Mouse (Mus musculus): ENCODE measurements around the gene Zbtb2. TPM values are rescaled to one million over a fixed set of nuclear protein-coding genes. Genes with fewer than 3 reads are reported as not detected.
"Not testable (repeated sequence)": the region's sequence is repeated elsewhere in the genome, so short reads cannot be mapped to it uniquely, and the experiment has no call there.

Zbtb2 gene
- total RNA-seq (2012; rRNA removed) (8.6 and 10.0 TPM in 2 replicates), polyA plus RNA-seq (2012; ENCODE audit: insufficient read depth in 1 of 2, insufficient read length in 2 of 2, low read depth in 1 of 2, low replicate concordance in 2 of 2, missing spikeins in 1 of 2) (10 to 100 TPM in 1 of 2 experiments, not detected in 1; 12.7 TPM)

- TF ChIP-seq MXI1 (IDR thresholded peaks at IDR 0.05; ENCODE audit: low read depth, low read length): peak; percentile 73
- TF ChIP-seq ZNF384 (IDR thresholded peaks at IDR 0.05; ENCODE audit: low read depth, low read length): no peak
- 0 out of 4 replicates have a peak, but pooled peaks of 1 of the 2 experiments have one; percentile 15 for TF ChIP-seq POLR2A (IDR thresholded peaks at IDR 0.05; ENCODE audit: control insufficient read depth in 1 of 2, insufficient read depth in 1 of 2, low read depth in 1 of 2, low read length in 2 of 2, poor library complexity in 1 of 2)
- peak; percentile 82 for TF ChIP-seq USF1 (IDR thresholded peaks at IDR 0.05; ENCODE audit: low read depth, low read length)
- 0 out of 2 replicates have a peak, but pooled peaks have one; percentile 17 for TF ChIP-seq NELFE (IDR thresholded peaks at IDR 0.05; ENCODE audit: low read depth, low read length)
- TF ChIP-seq TCF12 (IDR thresholded peaks at IDR 0.05; ENCODE audit: low read depth, low read length): no peak
- Histone ChIP-seq H3K9me3 (replicated peaks; ENCODE audit: insufficient read depth, low read length) (no peaks in the 10 kb centered on the region), H3K9ac (ENCODE audit: control insufficient read depth, low read depth, low read length, poor library complexity, severe bottlenecking) (peak within 1 kb of the TSS; percentile 98), H3K36me3 (ENCODE audit: control insufficient read depth in 1 of 2, insufficient read depth in 2 of 2, low read length in 2 of 2) (peaks cover 2 to 37% of the 10 kb centered on the region in 2 experiments), H3K4me1 (ENCODE audit: control insufficient read depth in 1 of 2, insufficient read depth in 2 of 2, low read length in 2 of 2) (peaks cover 29 to 32% of the 10 kb centered on the region in 2 experiments), H3K79me2 (ENCODE audit: control insufficient read depth, insufficient read depth, low read length, poor library complexity) (peaks cover 63% of the 10 kb centered on the region), H3K27me3 (ENCODE audit: control insufficient read depth in 1 of 2, insufficient read depth in 2 of 2, low read length in 2 of 2) (no peaks in the 10 kb centered on the region), H3K4me3 (ENCODE audit: control insufficient read depth in 1 of 2, insufficient read depth in 1 of 2, low read depth in 2 of 2, low read length in 2 of 2) (peak within 1 kb of the TSS; percentile 85 to 99), H3K27ac (ENCODE audit: control insufficient read depth, low read depth, low read length) (peak within 1 kb of the TSS; percentile 93)
- DNase-seq (ENCODE audit: low read depth, low spot score): peak; percentile 67
Measured at GRCm38 (mm10) chr10:4387701-4388383, at the start of gene Zbtb2. TSS of gene Zbtb2 (minus strand) at chr10:4388108.

GRCm38 (mm10) chr10:4435416-4435815, 47.5 kb upstream of the Zbtb2 start:
- no peaks in the 10 kb centered on the region for H3K9me3 ChIP-seq (replicated peaks; ENCODE audit: insufficient read depth, low read length)

GRCm38 (mm10) chr10:4433871-4434270, 46.0 kb upstream of the Zbtb2 start:
- Histone ChIP-seq H3K4me1 (ENCODE audit: control insufficient read depth in 1 of 2, insufficient read depth in 2 of 2, low read length in 2 of 2) (peaks cover 5 to 23% of the 10 kb centered on the region in 2 experiments; a peak in 3 of 4 replicates), H3K79me2 (ENCODE audit: control insufficient read depth, insufficient read depth, low read length, poor library complexity) (peaks cover 38% of the 10 kb centered on the region), H3K4me3 (ENCODE audit: control insufficient read depth in 1 of 2, insufficient read depth in 1 of 2, low read depth in 2 of 2, low read length in 2 of 2) (peak overlapping the region; percentile 68 to 74), H3K36me3 (ENCODE audit: control insufficient read depth in 1 of 2, insufficient read depth in 2 of 2, low read length in 2 of 2) (peaks cover 1 to 18% of the 10 kb centered on the region in 2 experiments), H3K9ac (ENCODE audit: control insufficient read depth, low read depth, low read length, poor library complexity, severe bottlenecking) (peak overlapping the region; percentile 91)
- not testable (repeated sequence) for H3K27me3 ChIP-seq (ENCODE audit: control insufficient read depth in 1 of 2, insufficient read depth in 2 of 2, low read length in 2 of 2); H3K9me3 ChIP-seq (replicated peaks; ENCODE audit: insufficient read depth, low read length); DNase-seq (ENCODE audit: low read depth, low spot score); H3K27ac ChIP-seq (ENCODE audit: control insufficient read depth, low read depth, low read length)

More at GRCm38 (mm10) chr10:4435416-4435815, 47.5 kb upstream of the Zbtb2 start:
- H3K4me1 ChIP-seq (ENCODE audit: control insufficient read depth in 1 of 2, insufficient read depth in 2 of 2, low read length in 2 of 2): peaks cover 3 to 15% of the 10 kb centered on the region in 2 experiments; a peak in 3 of 4 replicates
- peaks cover 31% of the 10 kb centered on the region for H3K79me2 ChIP-seq (ENCODE audit: control insufficient read depth, insufficient read depth, low read length, poor library complexity)
- peaks cover 8 to 13% of the 10 kb centered on the region in 2 experiments for H3K36me3 ChIP-seq (ENCODE audit: control insufficient read depth in 1 of 2, insufficient read depth in 2 of 2, low read length in 2 of 2)
- no peaks in the 10 kb centered on the region for H3K27me3 ChIP-seq (ENCODE audit: control insufficient read depth in 1 of 2, insufficient read depth in 2 of 2, low read length in 2 of 2)
- H3K4me3 ChIP-seq (ENCODE audit: control insufficient read depth in 1 of 2, insufficient read depth in 1 of 2, low read depth in 2 of 2, low read length in 2 of 2): no peak overlapping the region
- TF ChIP-seq ELF1 (IDR thresholded peaks at IDR 0.05; ENCODE audit: low read depth, low read length) (no peak), ZNF384 (IDR thresholded peaks at IDR 0.05; ENCODE audit: low read depth, low read length) (no peak), MYC (IDR thresholded peaks at IDR 0.05; ENCODE audit: low read depth, low read length) (no peak), KAT2A (conservative IDR thresholded peaks at IDR 0.05; ENCODE audit: low read depth, low read length) (no peak), POLR2A (IDR thresholded peaks at IDR 0.05; ENCODE audit: control insufficient read depth in 1 of 2, insufficient read depth in 1 of 2, low read depth in 1 of 2, low read length in 2 of 2, poor library complexity in 1 of 2) (no peak), EP300 (IDR thresholded peaks at IDR 0.05; ENCODE audit: low read depth in 1 of 2, low read length in 2 of 2) (no peak), MAX (IDR thresholded peaks at IDR 0.05; ENCODE audit: low read length) (no peak)
- H3K9ac ChIP-seq (ENCODE audit: control insufficient read depth, low read depth, low read length, poor library complexity, severe bottlenecking): no peak overlapping the region
- no peak overlapping the region for H3K27ac ChIP-seq (ENCODE audit: control insufficient read depth, low read depth, low read length)
- no peak for DNase-seq (ENCODE audit: low read depth, low spot score)

All from MEL (cell line).